24 mouse cellular contexts compared by ENCODE assay signal in genomic region chr1:30008757-30009340, GRCm38 (mm10).
DNase-seq lines count a peak whose midpoint lies in the region; ATAC-seq lines count a peak whose summit lies in the region.
"Had no signal": no experiment of that assay in that cellular context is flagged by ENCODE, and none has a peak within 500 bp of the region (broad histone marks: within the 10 kb centered on the region; RNA-seq: fewer than 3 reads in every experiment).

No protein-coding gene starts in this region.

- no peaks in the 10 kb centered on the region for H3K4me1 ChIP-seq in hindbrain, embryonic 11.5 days (replicated peaks; ENCODE audit: control insufficient read depth, insufficient read depth, low read length)
- no peaks in the 10 kb centered on the region for H3K4me1 ChIP-seq in hindbrain, embryonic 10.5 days (replicated peaks)
- H3K4me1 ChIP-seq in neural tube, embryonic 11.5 days (ENCODE audit: control insufficient read depth, insufficient read depth, low read length) = no peaks in the 10 kb centered on the region
- H3K4me1 ChIP-seq in forebrain, embryonic 16.5 days (replicated peaks; ENCODE audit: control insufficient read depth, insufficient read depth, low read length) = peaks cover 2% of the 10 kb centered on the region
- no peaks in the 10 kb centered on the region for H3K4me1 ChIP-seq in liver, embryonic 12.5 days
- H3K4me1 ChIP-seq: intestine, embryonic 15.5 days; limb, embryonic 15.5 days; neural tube, embryonic 13.5 days had no signal

- no peak overlapping the region for H3K9ac ChIP-seq in hindbrain, embryonic 11.5 days (ENCODE audit: low read depth, low read length)
- no peak overlapping the region for H3K9ac ChIP-seq in neural tube, embryonic 11.5 days (ENCODE audit: low read length)
- no peak overlapping the region for H3K9ac ChIP-seq in forebrain, embryonic 16.5 days (replicated peaks; ENCODE audit: low read depth, low read length)
- no peak overlapping the region for H3K9ac ChIP-seq in liver, embryonic 12.5 days
- H3K9ac ChIP-seq: intestine, embryonic 15.5 days; limb, embryonic 15.5 days; neural tube, embryonic 13.5 days had no signal

- no peak overlapping the region for H3K27ac ChIP-seq in hindbrain, embryonic 11.5 days (ENCODE audit: low read depth, low read length)
- no peak overlapping the region for H3K27ac ChIP-seq in hindbrain, embryonic 10.5 days
- H3K27ac ChIP-seq in neural tube, embryonic 11.5 days (ENCODE audit: low read depth, low read length) = no peak overlapping the region
- H3K27ac ChIP-seq in forebrain, embryonic 16.5 days (ENCODE audit: low read length) = no peak overlapping the region
- H3K27ac ChIP-seq in liver, embryonic 12.5 days = no peak overlapping the region
- H3K27ac ChIP-seq: heart, adult 2 months; intestine, embryonic 15.5 days; limb, embryonic 15.5 days; neural tube, embryonic 13.5 days had no signal

- H3K9me3 ChIP-seq in hindbrain, embryonic 11.5 days (ENCODE audit: control insufficient read depth, low read length) = no peaks in the 10 kb centered on the region
- H3K9me3 ChIP-seq in hindbrain, embryonic 10.5 days = no peaks in the 10 kb centered on the region
- H3K9me3 ChIP-seq in neural tube, embryonic 11.5 days (ENCODE audit: control insufficient read depth, low read length) = no peaks in the 10 kb centered on the region
- no peaks in the 10 kb centered on the region; the same call in 1 of the 2 replicates for H3K9me3 ChIP-seq in forebrain, embryonic 16.5 days (ENCODE audit: control insufficient read depth, low read length)
- no peaks in the 10 kb centered on the region for H3K9me3 ChIP-seq in liver, embryonic 12.5 days (replicated peaks)
- H3K9me3 ChIP-seq: G1E; intestine, embryonic 15.5 days; limb, embryonic 15.5 days; neural tube, embryonic 13.5 days had no signal

- peak; percentile 68 for ATAC-seq in hindbrain, embryonic 11.5 days (ENCODE audit: low FRiP score)
- peak; percentile 38 for ATAC-seq in neural tube, embryonic 11.5 days (ENCODE audit: insufficient read depth, low FRiP score, low TSS enrichment)
- ATAC-seq in forebrain, embryonic 16.5 days = peak; percentile 86
- ATAC-seq in liver, embryonic 12.5 days = no peak
- ATAC-seq: hindbrain, embryonic 16.5 days; intestine, embryonic 15.5 days; lung, postnatal 0 days had no signal

- WGBS in hindbrain, embryonic 11.5 days = 13% methylated on average over 1 of the region's 1 CpGs
- 34% methylated on average over 1 of the region's 1 CpGs for WGBS in hindbrain, embryonic 10.5 days
- WGBS in neural tube, embryonic 11.5 days = 35% methylated on average over 1 of the region's 1 CpGs
- WGBS in forebrain, embryonic 16.5 days = 4% methylated on average over 1 of the region's 1 CpGs
- 42% methylated on average over 1 of the region's 1 CpGs for WGBS in liver, embryonic 12.5 days (ENCODE audit: insufficient replicate concordance)

- H3K4me3 ChIP-seq in hindbrain, embryonic 11.5 days (ENCODE audit: low read depth, low read length) = no peak overlapping the region
- no peak overlapping the region for H3K4me3 ChIP-seq in hindbrain, embryonic 10.5 days
- no peak overlapping the region for H3K4me3 ChIP-seq in neural tube, embryonic 11.5 days (ENCODE audit: low read depth, low read length)
- no peak overlapping the region for H3K4me3 ChIP-seq in forebrain, embryonic 16.5 days (replicated peaks; ENCODE audit: low read length)
- H3K4me3 ChIP-seq in liver, embryonic 12.5 days = no peak overlapping the region
- H3K4me3 ChIP-seq: heart, adult 2 months; intestine, embryonic 15.5 days; limb, embryonic 15.5 days; neural tube, embryonic 13.5 days had no signal

- peak; percentile 5 for DNase-seq in hindbrain, embryonic 11.5 days (ENCODE audit: low spot score)
- DNase-seq in hindbrain, embryonic 10.5 days (ENCODE audit: low spot score) = no peak
- peak; percentile 10 for DNase-seq in neural tube, embryonic 11.5 days (ENCODE audit: low spot score)
- DNase-seq in neural tube, embryonic 10.5 days (ENCODE audit: extremely low spot score, low spot score) = no peak
- no peak for DNase-seq in liver
- DNase-seq: adrenal gland, postnatal 10 days; cerebellum, adult 9-10 months; gastrocnemius, postnatal 25 days; heart, adult 2 months; kidney, adult 8-10 months; kidney, postnatal 14 days; left cerebral cortex, postnatal 4 days; right cerebral cortex, adult 18-20 months; right cerebral cortex, postnatal 4 days; thymus, postnatal 25 days had no signal

- no peaks in the 10 kb centered on the region for H3K27me3 ChIP-seq in hindbrain, embryonic 11.5 days (ENCODE audit: control insufficient read depth, insufficient read depth, low read length)
- H3K27me3 ChIP-seq in hindbrain, embryonic 10.5 days (ENCODE audit: insufficient read depth, poor library complexity, severe bottlenecking) = no peaks in the 10 kb centered on the region
- no peaks in the 10 kb centered on the region for H3K27me3 ChIP-seq in neural tube, embryonic 11.5 days (ENCODE audit: control insufficient read depth, insufficient read depth, low read length)
- H3K27me3 ChIP-seq in forebrain, embryonic 16.5 days (replicated peaks; ENCODE audit: control insufficient read depth, insufficient read depth, low read length) = no peaks in the 10 kb centered on the region
- H3K27me3 ChIP-seq in liver, embryonic 12.5 days (replicated peaks) = no peaks in the 10 kb centered on the region
- H3K27me3 ChIP-seq: CH12.LX; intestine, embryonic 15.5 days; limb, embryonic 15.5 days; neural tube, embryonic 13.5 days had no signal

- H3K36me3 ChIP-seq in hindbrain, embryonic 11.5 days (ENCODE audit: control insufficient read depth, insufficient read depth, low read length) = no peaks in the 10 kb centered on the region
- H3K36me3 ChIP-seq in hindbrain, embryonic 10.5 days = no peaks in the 10 kb centered on the region
- H3K36me3 ChIP-seq in neural tube, embryonic 11.5 days (ENCODE audit: control insufficient read depth, insufficient read depth, low read length) = no peaks in the 10 kb centered on the region
- no peaks in the 10 kb centered on the region for H3K36me3 ChIP-seq in forebrain, embryonic 16.5 days (ENCODE audit: control insufficient read depth, insufficient read depth)
- H3K36me3 ChIP-seq in liver, embryonic 12.5 days = no peaks in the 10 kb centered on the region
- H3K36me3 ChIP-seq: G1E; intestine, embryonic 15.5 days; limb, embryonic 15.5 days; neural tube, embryonic 13.5 days had no signal

- no peak overlapping the region for H3K4me2 ChIP-seq in hindbrain, embryonic 11.5 days (replicated peaks; ENCODE audit: low read depth, low read length)
- H3K4me2 ChIP-seq in neural tube, embryonic 11.5 days (ENCODE audit: low read depth) = no peak overlapping the region
- H3K4me2 ChIP-seq in forebrain, embryonic 16.5 days (ENCODE audit: low read length) = no peak overlapping the region
- H3K4me2 ChIP-seq in liver, embryonic 12.5 days = no peak overlapping the region
- H3K4me2 ChIP-seq: intestine, embryonic 15.5 days; limb, embryonic 15.5 days; neural tube, embryonic 13.5 days had no signal

Comparison
In these comparisons a context has a peak if more than half of its experiments do, and no peak if none do; other contexts are left out.
1. DNase-seq: peak in hindbrain, embryonic 11.5 days (single experiment) and neural tube, embryonic 11.5 days (single experiment); none in hindbrain, embryonic 10.5 days (single experiment), neural tube, embryonic 10.5 days (single experiment) and liver (single experiment).